ENCODE assay signal across 9 mouse cellular contexts in genomic region chr19:37172566-37173130, GRCm38 (mm10). TPM values are rescaled to one million over a fixed set of nuclear protein-coding genes. Genes with fewer than 3 reads are reported as not detected.
DNase-seq lines count a peak whose midpoint lies in the region; ATAC-seq and TF ChIP-seq lines count a peak whose summit lies in the region.
"Had no signal": no experiment of that assay in that cellular context is flagged by ENCODE, and none has a peak within 500 bp of the region (broad histone marks: within the 10 kb centered on the region; RNA-seq: fewer than 3 reads in every experiment).

No protein-coding gene starts in this region.

- WGBS in liver, adult 2 months, result 78% methylated on average over 11 of the region's 11 CpGs
- 58% methylated on average over 11 of the region's 11 CpGs for WGBS in heart, embryonic 15.5 days
- 77% methylated on average over 11 of the region's 11 CpGs for WGBS in midbrain, embryonic 14.5 days
- 75% methylated on average over 11 of the region's 11 CpGs for WGBS in limb, embryonic 10.5 days

- H3K27ac ChIP-seq in liver, adult 2 months (replicated peaks; ENCODE audit: insufficient read depth, low read depth, low read length), result 0 out of 2 replicates have a peak overlapping the region, but pooled peaks have one; percentile 12
- peak overlapping the region; percentile 91 for H3K27ac ChIP-seq in heart, embryonic 15.5 days
- H3K27ac ChIP-seq in midbrain, embryonic 14.5 days (replicated peaks; ENCODE audit: low read depth, low read length), result no peak overlapping the region
- H3K27ac ChIP-seq in limb, embryonic 10.5 days, result no peak overlapping the region
- H3K27ac ChIP-seq: limb, embryonic 12.5 days had no signal

- H3K9me3 ChIP-seq in heart, embryonic 15.5 days (replicated peaks), result no peaks in the 10 kb centered on the region
- no peaks in the 10 kb centered on the region for H3K9me3 ChIP-seq in midbrain, embryonic 14.5 days (ENCODE audit: control insufficient read depth, low read length)
- no peaks in the 10 kb centered on the region for H3K9me3 ChIP-seq in limb, embryonic 10.5 days (replicated peaks)
- H3K9me3 ChIP-seq: limb, embryonic 12.5 days had no signal

- peaks cover 11% of the 10 kb centered on the region for H3K79me2 ChIP-seq in liver, adult 2 months (ENCODE audit: control insufficient read depth, insufficient read depth, low read length)

- no peak overlapping the region; the same call in 1 of the 2 replicates for H3K4me3 ChIP-seq in liver, adult 2 months (ENCODE audit: insufficient read depth, low read depth, low read length)
- peak overlapping the region; percentile 70 for H3K4me3 ChIP-seq in heart, embryonic 15.5 days
- peak overlapping the region; percentile 69 for H3K4me3 ChIP-seq in midbrain, embryonic 14.5 days (replicated peaks; ENCODE audit: low read depth, low read length)
- no peak overlapping the region for H3K4me3 ChIP-seq in limb, embryonic 10.5 days
- H3K4me3 ChIP-seq: limb, embryonic 12.5 days had no signal

- no peak for ATAC-seq in heart, embryonic 15.5 days (replicated peaks; ENCODE audit: insufficient number of reproducible peaks, insufficient read depth, low FRiP score, low read depth)
- no peak for ATAC-seq in midbrain, embryonic 14.5 days (ENCODE audit: low FRiP score, low TSS enrichment)

- H3K4me2 ChIP-seq in heart, embryonic 15.5 days, result peak overlapping the region; percentile 94
- H3K4me2 ChIP-seq in midbrain, embryonic 14.5 days (ENCODE audit: low read length), result peak overlapping the region; percentile 99

- H3K27me3 ChIP-seq in liver, adult 2 months (ENCODE audit: control insufficient read depth, insufficient read depth, low read length), result no peaks in the 10 kb centered on the region
- H3K27me3 ChIP-seq in heart, embryonic 15.5 days, result no peaks in the 10 kb centered on the region; the same call in 1 of the 2 replicates
- no peaks in the 10 kb centered on the region for H3K27me3 ChIP-seq in midbrain, embryonic 14.5 days (ENCODE audit: control insufficient read depth, insufficient read depth, low read length)
- peaks cover 48% of the 10 kb centered on the region for H3K27me3 ChIP-seq in limb, embryonic 10.5 days (ENCODE audit: low read depth, poor library complexity, severe bottlenecking)

- DNase-seq in adrenal gland, adult (ENCODE audit: inconsistent age in 2 of 2, low spot score in 1 of 2), result peak; percentile 27 to 78
- DNase-seq in adrenal gland, postnatal 25 days, result no peak
- no peak for DNase-seq in liver, adult 2 months (ENCODE audit: extremely low read depth, low read depth, low spot score)
- DNase-seq in liver, result no peak
- peak; percentile 4 for DNase-seq in midbrain, embryonic 14.5 days
- DNase-seq in limb, embryonic 10.5 days (ENCODE audit: low spot score), result no peak
- DNase-seq in right cerebral cortex, postnatal 36 days (ENCODE audit: low spot score in 2 of 2), result no peak

- TF ChIP-seq CTCF in liver, adult 2 months (IDR thresholded peaks at IDR 0.05; ENCODE audit: low read depth, low read length), result no peak

- H3K36me3 ChIP-seq in liver, adult 2 months (ENCODE audit: control insufficient read depth, insufficient read depth, low read length), result peaks cover 7% of the 10 kb centered on the region; the same call in 1 of the 2 replicates
- no peaks in the 10 kb centered on the region for H3K36me3 ChIP-seq in heart, embryonic 15.5 days
- H3K36me3 ChIP-seq in midbrain, embryonic 14.5 days (ENCODE audit: control insufficient read depth, insufficient read depth, low read length), result no peaks in the 10 kb centered on the region
- no peaks in the 10 kb centered on the region for H3K36me3 ChIP-seq in limb, embryonic 10.5 days
- H3K36me3 ChIP-seq: limb, embryonic 12.5 days had no signal

- peak overlapping the region; percentile 15; the same call in 1 of the 2 replicates for H3K9ac ChIP-seq in liver, adult 2 months (ENCODE audit: low read depth, low read length)
- H3K9ac ChIP-seq in heart, embryonic 15.5 days, result peak overlapping the region; percentile 91
- peak overlapping the region; percentile 81; the same call in 1 of the 2 replicates for H3K9ac ChIP-seq in midbrain, embryonic 14.5 days (replicated peaks; ENCODE audit: low read length)
- H3K9ac ChIP-seq: limb, embryonic 12.5 days had no signal

- TF ChIP-seq POLR2A in liver, adult 2 months (IDR thresholded peaks at IDR 0.05; ENCODE audit: extremely low read depth, insufficient read depth, low read length), result no peak

- peaks cover 20% of the 10 kb centered on the region for H3K4me1 ChIP-seq in liver, adult 2 months (ENCODE audit: control insufficient read depth, insufficient read depth, low read length)
- peaks cover 4% of the 10 kb centered on the region; the same call in 1 of the 2 replicates for H3K4me1 ChIP-seq in heart, embryonic 15.5 days (replicated peaks)
- peaks cover 31% of the 10 kb centered on the region for H3K4me1 ChIP-seq in midbrain, embryonic 14.5 days (ENCODE audit: control insufficient read depth, insufficient read depth, low read length)
- peaks cover 27% of the 10 kb centered on the region for H3K4me1 ChIP-seq in limb, embryonic 10.5 days

RNA-seq across cellular contexts. Expression of gene March5, which starts 34.7 kb away (rescaled TPM):
- total RNA-seq in adrenal gland, postnatal 25 days (2021), result 98.8 and 117 TPM in 2 replicates
- total RNA-seq in liver, adult 2 months (2014; rRNA removed), result 84.0 and 93.1 TPM in 2 replicates
- 33.8 and 38.5 TPM in 2 replicates for polyA plus RNA-seq in liver, adult 2 months (2012; rRNA removed)
- 78.3 and 81.8 TPM in 2 replicates for polyA plus RNA-seq in heart, embryonic 15.5 days (2015; fragmentation: Nextera tagmentation; extraction: Ambion mirVana)
- 120 and 131 TPM in 2 replicates for polyA plus RNA-seq in midbrain, embryonic 14.5 days (2014; fragmentation: Nextera tagmentation; extraction: Ambion mirVana)
- 128 and 130 TPM in 2 replicates for polyA plus RNA-seq in limb, embryonic 10.5 days (2016; fragmentation: Nextera tagmentation; extraction: Ambion mirVana)

RNA-seq across cellular contexts. Expression of gene Cpeb3, which starts 35.8 kb away (rescaled TPM):
- 17.2 and 31.9 TPM in 2 replicates for total RNA-seq in adrenal gland, postnatal 25 days (2021)
- 6.4 and 8.9 TPM in 2 replicates for total RNA-seq in liver, adult 2 months (2014; rRNA removed)
- polyA plus RNA-seq in liver, adult 2 months (2012; rRNA removed), result 4.3 TPM in 2 replicates
- polyA plus RNA-seq in heart, embryonic 15.5 days (2015; fragmentation: Nextera tagmentation; extraction: Ambion mirVana), result 7.6 and 9.9 TPM in 2 replicates
- polyA plus RNA-seq in midbrain, embryonic 14.5 days (2014; fragmentation: Nextera tagmentation; extraction: Ambion mirVana), result 10.1 and 12.5 TPM in 2 replicates
- polyA plus RNA-seq in limb, embryonic 10.5 days (2016; fragmentation: Nextera tagmentation; extraction: Ambion mirVana), result 0.65 and 0.78 TPM in 2 replicates

Comparison
In these comparisons a context has a peak if more than half of its experiments do, and no peak if none do; other contexts are left out.
1. DNase-seq: peak in adrenal gland, adult (2 of 2) and midbrain, embryonic 14.5 days (single experiment); none in adrenal gland, postnatal 25 days (single experiment), liver, adult 2 months (single experiment), liver (single experiment), limb, embryonic 10.5 days (single experiment) and right cerebral cortex, postnatal 36 days (0 of 2).
2. H3K27ac ChIP-seq: peak in liver, adult 2 months (single experiment) and heart, embryonic 15.5 days (single experiment); none in midbrain, embryonic 14.5 days (single experiment) and limb, embryonic 10.5 days (single experiment).
3. H3K4me3 ChIP-seq: peak in heart, embryonic 15.5 days (single experiment) and midbrain, embryonic 14.5 days (single experiment); none in liver, adult 2 months (single experiment) and limb, embryonic 10.5 days (single experiment).
4. H3K9ac ChIP-seq: peak in every context shown above with its lines; median percentile 91 in heart, embryonic 15.5 days; 81 in midbrain, embryonic 14.5 days; 15 in liver, adult 2 months.